Mouse (Mus musculus) mouse trophoblast stem cell (cell line): ENCODE results near the gene Map2k5.

Experiments used
- in situ Hi-C, 2 experiments: fragments of 300-500 bp; cut with MseI, MboI; formaldehyde crosslinking; loops; 2 replicates in 1 of 2; 3 replicates in 1 of 2; pipeline ENCODE4 v1.15.1; 2025

Map2k5 gene

GRCm38 (mm10) chr9:63258768-63259167 lies 118.9 kb downstream of the Map2k5 start:
- in situ Hi-C loops = no loop called here

- in situ Hi-C loops = no loop called here
These were observed 120.0 kb downstream of the Map2k5 start for GRCm38 (mm10) chr9:63257739-63258138.

GRCm38 (mm10) chr9:63250841-63251626 lies 126.7 kb downstream of the Map2k5 start:
- in situ Hi-C loops = no loop called here

GRCm38 (mm10) chr9:63248095-63248787 lies 129.5 kb downstream of the Map2k5 start:
- in situ Hi-C loops = no loop called here

- in situ Hi-C loops = no loop called here
These were observed 131.0 kb downstream of the Map2k5 start for GRCm38 (mm10) chr9:63246568-63247169.

GRCm38 (mm10) chr9:63241961-63242360 lies 135.7 kb downstream of the Map2k5 start:
- in situ Hi-C loops = no loop called here

- in situ Hi-C loops = no loop called here
These were observed 136.5 kb downstream of the Map2k5 start for GRCm38 (mm10) chr9:63241241-63241640.

- in situ Hi-C loops = no loop called here
These were observed 143.3 kb downstream of the Map2k5 start for GRCm38 (mm10) chr9:63234356-63234755.

- in situ Hi-C loops = no loop called here
These were observed 147.4 kb downstream of the Map2k5 start for GRCm38 (mm10) chr9:63230289-63230688.

GRCm38 (mm10) chr9:63229124-63229523 lies 148.6 kb downstream of the Map2k5 start:
- in situ Hi-C loops = no loop called here

- in situ Hi-C loops = no loop called here
These were observed 155.5 kb downstream of the Map2k5 start for GRCm38 (mm10) chr9:63222161-63222560.

- in situ Hi-C loops = no loop called here
These were observed 157.9 kb downstream of the Map2k5 start for GRCm38 (mm10) chr9:63219851-63220250.

GRCm38 (mm10) chr9:63215031-63215430 lies 162.7 kb downstream of the Map2k5 start:
- in situ Hi-C loops = no loop called here

GRCm38 (mm10) chr9:63206769-63207276 lies 170.9 kb downstream of the Map2k5 start:
- in situ Hi-C loops = no loop called here

- in situ Hi-C loops = no loop called here
These were observed 174.2 kb downstream of the Map2k5 start for GRCm38 (mm10) chr9:63203461-63203860.

- in situ Hi-C loops = no loop called here
These were observed 176.1 kb downstream of the Map2k5 start for GRCm38 (mm10) chr9:63201376-63202323.

GRCm38 (mm10) chr9:63197252-63197651 lies 180.4 kb downstream of the Map2k5 start:
- in situ Hi-C loops = no loop called here

- in situ Hi-C loops = no loop called here
These were observed 181.5 kb downstream of the Map2k5 start for GRCm38 (mm10) chr9:63196114-63196682.

- in situ Hi-C loops = no loop called here
These were observed 182.2 kb downstream of the Map2k5 start for GRCm38 (mm10) chr9:63195523-63195922.

GRCm38 (mm10) chr9:63194791-63195190 lies 182.9 kb downstream of the Map2k5 start:
- in situ Hi-C loops = no loop called here

- in situ Hi-C loops = no loop called here
These were observed 184.9 kb downstream of the Map2k5 start for GRCm38 (mm10) chr9:63192809-63193208.
